Mouse (Mus musculus) embryonic facial prominence, embryonic 12.5 days (tissue): Measurements from ENCODE around the gene Praf2. TPM values are rescaled to one million over a fixed set of nuclear protein-coding genes. Genes with fewer than 3 reads are reported as not detected.
"Not testable (repeated sequence)": the region's sequence is repeated elsewhere in the genome, so short reads cannot be mapped to it uniquely, and the experiment has no call there.

Source experiments
- ATAC-seq: fragments of 200-750 bp; cut with Nextera tagmentation; 2 replicates; pipeline ENCODE4 v1.8.0; 2017; ENCODE audit not compliant: insufficient number of reproducible peaks, insufficient read depth, low FRiP score, low TSS enrichment
- H3K27ac ChIP-seq: fragments of 300-500 bp; sonication (generic); 2 replicates; pipeline ENCODE4 v1.5.1; 2016; ENCODE audit warnings: mild to moderate bottlenecking
- H3K27me3 ChIP-seq: fragments of 300-500 bp; sonication (generic); 2 replicates; pipeline ENCODE4 v1.6.1; 2016; ENCODE audit warnings: mild to moderate bottlenecking, moderate library complexity
- H3K36me3 ChIP-seq: fragments of 300-500 bp; sonication (generic); 2 replicates; pipeline ENCODE4 v1.6.1; 2016; ENCODE audit warnings: mild to moderate bottlenecking
- H3K4me1 ChIP-seq: fragments of 300-500 bp; sonication (generic); 2 replicates; pipeline ENCODE4 v1.6.1; 2016
- H3K4me2 ChIP-seq: fragments of 300-500 bp; sonication (generic); replicated peaks from 2 replicates; pipeline ENCODE4 v1.6.1; 2016; ENCODE audit warnings: mild to moderate bottlenecking, moderate library complexity
- H3K4me3 ChIP-seq: fragments of 300-500 bp; sonication (generic); 2 replicates; pipeline ENCODE4 v1.5.1; 2016; ENCODE audit warnings: mild to moderate bottlenecking
- H3K9ac ChIP-seq: fragments of 300-500 bp; sonication (generic); 2 replicates; pipeline ENCODE4 v1.6.1; 2016; ENCODE audit warnings: mild to moderate bottlenecking, moderate library complexity
- H3K9me3 ChIP-seq: fragments of 300-500 bp; sonication (generic); 2 replicates; pipeline ENCODE4 v1.6.1; 2016; ENCODE audit warnings: mild to moderate bottlenecking, moderate library complexity
- WGBS: fragments of 180-500 bp; shearing (Covaris S2); methylation state at CpG from one replicate; pipeline ENCODE4 v1.1.7; 2016; 5-methylcytosine and 5-hydroxymethylcytosine counted together
- polyA plus RNA-seq: library from polyadenylated mRNA; unstranded; fragments of >200 nt; fragmentation: Nextera tagmentation; extraction: Ambion mirVana; gene quantifications from 2 replicates; pipeline ENCODE4 v1.2.1, GENCODE M21; 2016

The Praf2 gene
- polyA plus RNA-seq, 1 experiment from 2014 or later, result 69.9 TPM

DNA sequence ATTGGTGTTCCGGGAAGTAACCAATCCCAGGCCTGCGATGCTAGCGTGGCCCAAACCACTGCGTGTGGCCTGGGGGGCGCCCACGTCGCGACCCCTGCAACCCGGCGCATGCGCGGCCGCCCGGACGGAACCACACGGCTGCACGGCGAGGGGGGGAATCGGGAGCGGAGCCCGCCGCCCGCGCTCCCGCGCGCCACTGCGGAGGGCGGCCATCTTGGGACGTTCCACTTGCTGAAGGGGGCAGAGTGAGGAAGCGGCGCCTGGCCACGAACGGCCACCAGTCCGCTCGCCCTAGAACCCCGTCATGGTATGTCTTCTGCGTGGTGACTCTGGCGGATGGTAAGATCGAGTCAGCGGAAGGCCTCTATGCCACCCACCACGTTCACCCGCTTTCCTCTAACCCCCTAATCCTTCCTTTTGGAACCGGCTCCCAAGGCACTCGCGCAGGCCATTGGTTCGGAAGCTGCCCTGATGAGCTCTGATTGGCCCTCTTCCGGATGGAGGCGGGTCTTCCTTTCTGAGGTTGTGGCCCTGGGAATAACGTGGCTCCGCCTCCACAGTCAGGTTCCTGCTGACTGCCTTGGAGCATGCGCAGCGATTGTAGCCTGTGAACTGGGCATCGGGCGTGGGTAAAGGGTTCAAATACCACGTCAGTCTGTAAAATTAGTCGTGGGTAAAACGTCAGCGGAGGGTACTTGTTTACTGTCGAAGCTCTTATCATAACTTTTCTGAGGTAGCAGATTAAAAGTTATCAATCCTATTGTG lies 13.9 kb upstream of the Praf2 start, which contains the start of gene Wdr45:
Gene Wdr45, plus strand, starts transcription at position 199 of the 765 bp plus-strand sequence.
- H3K4me3 ChIP-seq, result peak within 1 kb of the TSS; percentile 29
- ATAC-seq, result peak; percentile 94
- WGBS, result 13% methylated on average over 38 of the region's 60 CpGs
- H3K4me2 ChIP-seq, result peak within 1 kb of the TSS; percentile 36
- not testable (repeated sequence) for H3K27ac ChIP-seq, H3K4me1 ChIP-seq, H3K27me3 ChIP-seq, H3K9ac ChIP-seq, H3K9me3 ChIP-seq, H3K36me3 ChIP-seq

DNA sequence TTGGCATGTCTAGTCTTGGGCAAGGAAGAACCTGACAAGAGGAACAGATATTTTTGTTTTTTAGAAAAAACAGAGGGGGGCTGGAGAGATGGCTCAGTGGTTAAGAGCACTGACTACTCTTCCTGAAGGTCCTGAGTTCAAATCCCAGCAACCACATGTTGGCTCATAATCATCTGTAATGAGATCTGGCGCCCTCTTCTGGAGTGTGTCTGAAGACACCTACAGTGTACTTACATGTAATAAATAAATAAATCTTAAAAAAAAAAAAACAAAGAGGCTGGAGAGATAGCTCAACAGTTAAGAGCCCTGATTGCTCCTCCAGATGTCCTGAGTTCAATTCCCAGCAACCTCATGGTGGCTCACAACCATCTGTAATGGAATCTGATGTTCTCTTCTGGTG lies 12.2 kb upstream of the Praf2 start:
- H3K9me3 ChIP-seq, ATAC-seq, H3K36me3 ChIP-seq, H3K27ac ChIP-seq, H3K4me3 ChIP-seq, H3K9ac ChIP-seq, H3K4me2 ChIP-seq, H3K4me1 ChIP-seq, H3K27me3 ChIP-seq: not testable (repeated sequence)
- WGBS, result 33% methylated on average over 1 of the region's 1 CpGs

DNA sequence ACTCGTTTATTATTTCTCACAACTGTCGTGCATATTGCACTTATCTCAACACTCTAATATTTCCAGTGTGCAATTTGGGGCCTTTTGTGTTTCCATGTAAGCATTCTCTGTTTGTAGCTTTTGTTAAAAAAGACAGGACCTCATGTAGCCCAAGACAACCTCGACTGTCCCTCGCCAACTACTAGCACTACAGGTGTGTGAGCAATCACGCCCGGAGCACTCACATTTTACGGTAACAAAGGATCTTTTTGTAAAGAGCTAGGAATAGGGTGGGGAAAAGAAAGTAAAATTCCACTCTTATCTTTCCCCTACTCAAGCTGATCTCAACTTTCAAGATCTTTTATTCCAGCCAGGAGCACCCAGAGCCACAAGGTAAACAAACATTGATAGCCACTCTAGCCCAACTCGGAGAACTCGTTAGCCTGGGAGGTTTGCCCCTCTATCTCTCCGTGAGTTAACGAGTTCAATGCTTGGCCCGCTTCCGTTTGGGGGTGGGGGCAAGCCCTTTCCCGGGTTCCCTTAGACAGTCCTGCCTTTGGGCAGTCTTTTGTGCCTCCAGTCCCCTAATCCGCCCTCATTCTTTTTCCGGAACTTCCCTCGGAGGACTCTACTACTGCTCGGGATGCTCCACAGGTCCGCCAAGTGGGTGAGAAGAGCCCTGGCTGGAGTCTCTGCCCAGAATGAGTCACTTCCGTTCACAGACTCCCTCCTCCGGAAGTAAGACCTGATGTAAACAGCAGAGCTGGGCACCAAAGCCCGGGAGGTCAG lies 6.5 kb upstream of the Praf2 start, which contains the start of gene Gm45208:
Gene Gm45208, plus strand, starts transcription at position 732 of the 768 bp plus-strand sequence.
- peak within 1 kb of the TSS; percentile 56 for H3K9ac ChIP-seq
- 24% methylated on average over 22 of the region's 22 CpGs for WGBS
- no peaks in the 10 kb centered on the region for H3K4me1 ChIP-seq
- peak within 1 kb of the TSS; percentile 87 for H3K27ac ChIP-seq
- peak; percentile 87 for ATAC-seq
- H3K4me2 ChIP-seq, result peak within 1 kb of the TSS; percentile 56
- H3K9me3 ChIP-seq, result no peaks in the 10 kb centered on the region
- H3K36me3 ChIP-seq, result peaks cover 8% of the 10 kb centered on the region
- no peaks in the 10 kb centered on the region for H3K27me3 ChIP-seq
- H3K4me3 ChIP-seq, result peak within 1 kb of the TSS; percentile 59

DNA sequence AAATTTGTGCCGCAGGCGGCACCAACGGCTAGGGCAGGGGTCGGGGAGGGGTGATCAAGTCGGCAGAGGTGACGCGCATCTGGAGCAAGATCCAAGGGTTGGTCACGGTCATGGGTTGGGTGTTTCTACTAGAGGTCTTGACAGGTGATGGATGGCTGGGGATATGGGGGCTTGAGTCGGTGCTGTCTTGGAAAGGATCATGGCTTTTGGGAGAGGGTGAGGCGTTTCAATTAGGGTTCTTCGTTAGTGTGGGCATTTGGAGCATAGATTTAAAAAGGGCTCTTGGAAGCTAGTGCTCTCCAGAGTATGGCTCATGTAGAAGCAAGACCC lies 6.0 kb upstream of the Praf2 start:
- H3K9ac ChIP-seq, result peak overlapping the region; percentile 56
- 8% methylated on average over 11 of the region's 11 CpGs for WGBS
- peak overlapping the region; percentile 59 for H3K4me3 ChIP-seq
- H3K4me2 ChIP-seq, result peak overlapping the region; percentile 56
- H3K27ac ChIP-seq, result no peak overlapping the region
- H3K27me3 ChIP-seq, result no peaks in the 10 kb centered on the region
- H3K36me3 ChIP-seq, result peaks cover 8% of the 10 kb centered on the region
- 0 out of 2 replicates have a peak, but pooled peaks have one; percentile 22 for ATAC-seq
- no peaks in the 10 kb centered on the region for H3K4me1 ChIP-seq
- no peaks in the 10 kb centered on the region for H3K9me3 ChIP-seq

DNA sequence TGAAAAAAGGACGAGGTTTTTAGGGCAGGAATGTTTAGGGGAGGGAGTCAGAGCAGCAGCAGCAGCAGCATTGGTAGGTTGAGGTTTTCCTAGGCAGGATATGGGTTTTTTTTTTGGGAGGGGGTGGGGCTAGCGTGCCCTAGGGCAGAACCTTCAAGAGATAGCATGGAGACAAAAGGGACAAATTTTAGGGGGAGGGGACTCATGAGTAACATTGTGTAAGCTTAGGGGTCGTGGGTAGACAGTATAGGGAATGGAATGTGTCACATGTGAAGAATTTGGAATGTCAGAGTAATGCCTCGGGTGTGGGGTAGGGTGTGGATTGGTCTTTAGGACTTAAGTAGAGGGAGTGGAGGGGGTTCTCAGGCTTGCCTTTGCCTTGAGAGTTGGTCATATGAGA lies 5.5 kb upstream of the Praf2 start:
- H3K4me3 ChIP-seq, result peak overlapping the region; percentile 59
- H3K4me2 ChIP-seq, result peak overlapping the region; percentile 56
- no peak overlapping the region for H3K27ac ChIP-seq
- peak overlapping the region; percentile 56; the same call in 1 of the 2 replicates for H3K9ac ChIP-seq
- no peak for ATAC-seq
- WGBS, result 18% methylated on average over 4 of the region's 4 CpGs
- no peaks in the 10 kb centered on the region for H3K4me1 ChIP-seq
- no peaks in the 10 kb centered on the region for H3K9me3 ChIP-seq
- H3K27me3 ChIP-seq, result no peaks in the 10 kb centered on the region
- peaks cover 8% of the 10 kb centered on the region for H3K36me3 ChIP-seq

DNA sequence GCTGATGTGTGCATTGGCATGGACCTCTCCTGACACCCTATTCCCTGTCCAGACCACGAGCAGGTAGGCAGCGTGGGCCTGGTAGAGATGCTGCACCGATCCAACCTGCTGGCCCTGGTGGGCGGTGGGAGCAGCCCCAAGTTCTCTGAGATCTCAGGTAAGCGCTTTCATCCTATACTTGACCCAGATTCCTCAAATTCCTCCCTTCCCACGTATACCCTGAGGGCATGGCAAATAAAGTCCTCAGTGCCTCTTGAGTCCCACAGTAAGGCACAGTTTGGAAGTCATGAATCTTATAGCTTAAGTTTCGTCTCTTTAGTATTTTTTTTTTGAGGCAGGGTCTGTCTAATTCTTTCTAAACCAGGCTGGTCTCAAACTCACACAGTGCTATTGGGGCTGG lies 4.1 kb upstream of the Praf2 start:
- H3K4me2 ChIP-seq, result no peak overlapping the region
- no peak overlapping the region for H3K4me3 ChIP-seq
- H3K9ac ChIP-seq, result no peak overlapping the region
- H3K4me1 ChIP-seq, result no peaks in the 10 kb centered on the region
- H3K9me3 ChIP-seq, result no peaks in the 10 kb centered on the region
- no peaks in the 10 kb centered on the region for H3K27me3 ChIP-seq
- H3K36me3 ChIP-seq, result peaks cover 8% of the 10 kb centered on the region
- no peak overlapping the region for H3K27ac ChIP-seq
- no peak for ATAC-seq
- 81% methylated on average over 7 of the region's 7 CpGs for WGBS

DNA sequence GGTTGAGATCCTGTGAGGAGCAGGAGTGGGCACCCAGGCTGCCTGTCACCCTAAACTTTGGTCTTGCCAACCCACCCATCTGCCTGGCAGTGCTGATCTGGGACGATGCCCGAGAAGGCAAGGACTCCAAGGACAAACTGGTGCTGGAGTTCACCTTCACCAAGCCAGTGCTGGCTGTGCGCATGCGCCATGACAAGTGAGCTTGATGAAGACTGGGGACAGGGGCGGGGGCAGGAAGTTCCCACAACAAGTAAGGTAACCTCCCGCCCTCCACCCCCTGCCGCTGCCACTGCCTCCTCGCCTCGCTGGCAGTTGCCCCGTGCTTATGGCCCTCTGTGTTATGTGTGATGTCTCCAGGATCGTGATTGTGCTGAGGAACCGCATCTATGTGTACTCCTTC lies 2.4 kb upstream of the Praf2 start:
- Histone ChIP-seq H3K4me2 (no peak overlapping the region), H3K4me1 (no peaks in the 10 kb centered on the region), H3K9me3 (no peaks in the 10 kb centered on the region), H3K27me3 (no peaks in the 10 kb centered on the region), H3K27ac (no peak overlapping the region), H3K36me3 (peaks cover 8% of the 10 kb centered on the region), H3K9ac (no peak overlapping the region), H3K4me3 (no peak overlapping the region)
- ATAC-seq, result no peak
- 85% methylated on average over 12 of the region's 12 CpGs for WGBS

DNA sequence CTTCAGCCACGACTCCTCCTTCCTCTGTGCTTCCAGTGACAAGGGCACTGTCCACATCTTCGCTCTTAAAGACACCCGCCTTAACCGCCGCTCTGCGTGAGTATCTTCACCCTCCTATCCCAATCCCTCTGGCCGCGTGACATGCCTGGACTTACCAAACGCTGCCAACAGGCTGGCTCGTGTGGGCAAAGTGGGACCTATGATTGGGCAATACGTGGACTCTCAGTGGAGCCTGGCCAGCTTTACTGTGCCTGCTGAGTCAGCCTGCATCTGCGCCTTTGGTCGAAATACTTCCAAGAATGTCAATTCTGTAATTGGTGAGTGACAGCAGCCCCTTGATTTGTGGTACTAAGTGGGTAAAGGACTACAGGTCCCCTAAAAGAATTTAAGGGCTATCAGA lies 1.1 kb upstream of the Praf2 start:
- Histone ChIP-seq H3K36me3 (peaks cover 8% of the 10 kb centered on the region), H3K9me3 (no peaks in the 10 kb centered on the region), H3K4me3 (no peak overlapping the region), H3K4me2 (no peak overlapping the region), H3K27me3 (no peaks in the 10 kb centered on the region), H3K27ac (no peak overlapping the region), H3K9ac (no peak overlapping the region), H3K4me1 (no peaks in the 10 kb centered on the region)
- ATAC-seq, result no peak
- WGBS, result 92% methylated on average over 13 of the region's 13 CpGs

DNA sequence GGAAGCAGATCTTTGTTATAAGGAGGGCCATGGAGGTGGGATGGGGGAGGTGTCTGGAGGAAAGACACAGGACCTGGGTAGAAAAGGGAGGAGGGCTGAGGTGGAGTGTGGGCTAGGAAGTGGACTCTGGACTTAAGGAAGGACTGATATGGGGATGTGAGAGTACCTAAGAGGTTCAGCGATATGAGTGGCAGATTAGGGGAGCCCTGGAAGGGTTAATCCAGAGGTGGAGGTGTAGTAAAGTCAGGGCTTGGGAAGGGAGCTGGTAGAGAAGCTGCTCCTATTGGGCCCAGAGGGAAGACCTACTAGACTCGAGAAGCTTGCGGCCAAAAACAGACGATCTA lies 655 bp downstream of the Praf2 start:
- ATAC-seq, result no peak
- Histone ChIP-seq H3K9me3 (no peaks in the 10 kb centered on the region), H3K4me3 (peak overlapping the region; percentile 43), H3K36me3 (peaks cover 8% of the 10 kb centered on the region), H3K9ac (peak overlapping the region; percentile 40), H3K27me3 (no peaks in the 10 kb centered on the region), H3K4me1 (no peaks in the 10 kb centered on the region), H3K4me2 (peak overlapping the region; percentile 54), H3K27ac (no peak overlapping the region)
- 32% methylated on average over 4 of the region's 4 CpGs for WGBS

DNA sequence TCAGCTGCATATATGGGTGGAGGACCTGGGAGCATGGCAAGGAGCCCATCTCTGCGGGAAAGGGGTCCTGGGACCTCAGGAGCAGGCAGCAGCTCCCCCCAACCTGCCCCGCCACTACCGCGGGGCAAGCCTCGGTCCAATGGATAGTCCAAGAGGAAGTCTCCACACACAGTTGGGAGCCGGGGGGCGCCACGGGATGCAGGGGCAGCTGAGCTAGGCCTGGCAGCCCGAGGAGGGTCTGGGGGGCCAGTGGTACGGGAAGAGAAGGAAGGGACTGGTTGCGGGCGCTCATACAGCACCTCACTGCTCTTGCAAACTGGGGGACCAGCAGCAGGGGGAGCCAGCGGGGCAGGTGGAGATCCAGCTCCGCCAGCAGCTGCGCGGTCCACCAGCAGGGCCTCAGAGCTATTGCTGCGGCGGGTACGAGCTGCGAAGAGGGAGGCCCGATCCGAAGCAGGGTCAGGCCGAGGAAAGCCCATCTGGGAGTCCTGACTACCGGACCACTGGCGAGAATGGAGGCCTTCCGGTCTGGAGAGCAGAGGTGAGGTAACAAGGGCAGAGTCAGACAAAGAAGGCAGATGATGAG lies 5.4 kb downstream of the Praf2 start:
- H3K4me1 ChIP-seq, result no peaks in the 10 kb centered on the region
- H3K4me2 ChIP-seq, result no peak overlapping the region
- no peak overlapping the region for H3K4me3 ChIP-seq
- H3K9me3 ChIP-seq, result no peaks in the 10 kb centered on the region
- no peak overlapping the region for H3K9ac ChIP-seq
- 29% methylated on average over 20 of the region's 26 CpGs for WGBS
- ATAC-seq, result no peak
- no peaks in the 10 kb centered on the region for H3K27me3 ChIP-seq
- no peak overlapping the region for H3K27ac ChIP-seq
- 0 out of 2 replicates have a peak, but pooled peaks cover 7% of the 10 kb centered on the region for H3K36me3 ChIP-seq

DNA sequence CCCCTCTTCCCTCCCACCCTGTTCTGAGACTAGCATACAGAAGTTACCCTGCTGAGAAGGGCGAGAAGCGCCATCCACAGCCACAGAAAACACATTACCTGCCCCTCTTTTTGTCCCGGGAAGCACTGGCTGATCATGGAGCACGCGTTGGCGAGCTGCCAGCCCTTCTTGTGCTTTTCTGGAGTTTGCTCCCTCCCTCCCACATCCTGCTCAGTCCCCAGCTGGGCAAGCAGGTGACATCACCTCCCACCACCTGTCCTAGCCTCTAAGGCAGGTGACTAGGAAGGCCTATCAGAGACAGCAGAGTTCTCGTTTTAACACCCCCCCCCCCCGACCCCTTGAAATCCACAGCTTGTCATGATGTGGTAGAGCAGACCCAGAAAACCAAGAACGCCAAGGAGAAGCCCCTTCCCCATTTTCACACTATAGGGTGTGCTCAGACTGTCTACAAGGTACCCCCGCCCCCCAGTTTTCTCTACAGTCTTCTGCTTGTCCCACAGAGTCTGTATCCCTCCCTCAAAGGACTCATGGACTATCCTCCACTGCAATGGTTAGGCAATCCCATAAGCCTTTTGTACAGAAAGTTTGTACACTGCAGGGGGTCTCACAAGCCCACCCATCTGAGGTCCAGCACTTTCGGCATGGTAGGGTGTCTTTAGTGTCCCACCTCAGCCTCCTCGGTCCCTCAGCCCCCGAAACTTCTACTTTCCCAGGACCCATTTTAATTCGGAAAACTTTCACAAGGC lies 11.3 kb downstream of the Praf2 start:
- Histone ChIP-seq H3K4me2 (no peak overlapping the region), H3K27ac (no peak overlapping the region), H3K36me3 (0 out of 2 replicates have a peak, but pooled peaks cover 7% of the 10 kb centered on the region), H3K9ac (no peak overlapping the region), H3K27me3 (no peaks in the 10 kb centered on the region), H3K4me3 (no peak overlapping the region), H3K9me3 (no peaks in the 10 kb centered on the region), H3K4me1 (0 out of 2 replicates have a peak, but pooled peaks cover 6% of the 10 kb centered on the region)
- peak; percentile 41; the same call in 1 of the 2 replicates for ATAC-seq
- 58% methylated on average over 14 of the region's 14 CpGs for WGBS
